Mouse (Mus musculus): ENCODE results near the gene Man1c1. TPM values are rescaled to one million over a fixed set of nuclear protein-coding genes. Genes with fewer than 3 reads are reported as not detected.

The Man1c1 gene
- polyA plus RNA-seq, 1 experiment from 2014 or later: 1.9 TPM

GRCm38 (mm10) chr4:134745900-134746661 lies 42.0 kb upstream of the Man1c1 start:
- DNase-seq (ENCODE audit: low spot score) (no peak), ATAC-seq (replicated peaks; ENCODE audit: insufficient number of reproducible peaks, low FRiP score, low TSS enrichment, low read depth) (no peak)
- H3K4me1 ChIP-seq (ENCODE audit: control insufficient read depth, insufficient read depth, low read length): peaks cover 2% of the 10 kb centered on the region
- H3K27ac ChIP-seq (replicated peaks; ENCODE audit: low read depth, low read length): no peak overlapping the region
- no peak overlapping the region for H3K9ac ChIP-seq (replicated peaks; ENCODE audit: low read length)
- no peaks in the 10 kb centered on the region for H3K9me3 ChIP-seq (replicated peaks; ENCODE audit: control insufficient read depth, low read length)
- no peak overlapping the region for H3K4me3 ChIP-seq (ENCODE audit: low read depth, low read length)
- H3K36me3 ChIP-seq (replicated peaks; ENCODE audit: control insufficient read depth, insufficient read depth, low read depth, low read length): no peaks in the 10 kb centered on the region
- H3K27me3 ChIP-seq (ENCODE audit: control insufficient read depth, insufficient read depth, low read length): no peaks in the 10 kb centered on the region
- no peak overlapping the region for H3K4me2 ChIP-seq (ENCODE audit: low read depth, low read length)
- WGBS: 85% methylated on average over 16 of the region's 16 CpGs

GRCm38 (mm10) chr4:134743881-134744633 lies 40.0 kb upstream of the Man1c1 start:
- 29% methylated on average over 16 of the region's 16 CpGs for WGBS
- Histone ChIP-seq H3K27me3 (ENCODE audit: control insufficient read depth, insufficient read depth, low read length) (no peaks in the 10 kb centered on the region), H3K27ac (replicated peaks; ENCODE audit: low read depth, low read length) (no peak overlapping the region; the same call in 1 of the 2 replicates)

GRCm38 (mm10) chr4:134741949-134742348 lies 37.9 kb upstream of the Man1c1 start:
- H3K36me3 ChIP-seq (replicated peaks; ENCODE audit: control insufficient read depth, insufficient read depth, low read depth, low read length): no peaks in the 10 kb centered on the region
- H3K4me3 ChIP-seq (ENCODE audit: low read depth, low read length): no peak overlapping the region
- peaks cover 5% of the 10 kb centered on the region for H3K4me1 ChIP-seq (ENCODE audit: control insufficient read depth, insufficient read depth, low read length)
- no peak overlapping the region for H3K27ac ChIP-seq (replicated peaks; ENCODE audit: low read depth, low read length)
- no peaks in the 10 kb centered on the region for H3K9me3 ChIP-seq (replicated peaks; ENCODE audit: control insufficient read depth, low read length)
- DNase-seq (ENCODE audit: low spot score) (no peak), ATAC-seq (replicated peaks; ENCODE audit: insufficient number of reproducible peaks, low FRiP score, low TSS enrichment, low read depth) (no peak)
- no peak overlapping the region for H3K4me2 ChIP-seq (ENCODE audit: low read depth, low read length)
- H3K27me3 ChIP-seq (ENCODE audit: control insufficient read depth, insufficient read depth, low read length): no peaks in the 10 kb centered on the region
- H3K9ac ChIP-seq (replicated peaks; ENCODE audit: low read length): no peak overlapping the region
- WGBS: 81% methylated on average over 8 of the region's 8 CpGs

More at GRCm38 (mm10) chr4:134743881-134744633, 40.0 kb upstream of the Man1c1 start:
- no peak for ATAC-seq (replicated peaks; ENCODE audit: insufficient number of reproducible peaks, low FRiP score, low TSS enrichment, low read depth)
- H3K9me3 ChIP-seq (replicated peaks; ENCODE audit: control insufficient read depth, low read length): no peaks in the 10 kb centered on the region
- peaks cover 2% of the 10 kb centered on the region for H3K4me1 ChIP-seq (ENCODE audit: control insufficient read depth, insufficient read depth, low read length)
- DNase-seq (ENCODE audit: low spot score): peak; percentile 49
- H3K4me3 ChIP-seq (ENCODE audit: low read depth, low read length): no peak overlapping the region
- H3K9ac ChIP-seq (replicated peaks; ENCODE audit: low read length): no peak overlapping the region
- H3K4me2 ChIP-seq (ENCODE audit: low read depth, low read length): no peak overlapping the region
- no peaks in the 10 kb centered on the region for H3K36me3 ChIP-seq (replicated peaks; ENCODE audit: control insufficient read depth, insufficient read depth, low read depth, low read length)

- Histone ChIP-seq H3K4me3 (ENCODE audit: low read depth, low read length) (no peak overlapping the region), H3K4me2 (ENCODE audit: low read depth, low read length) (no peak overlapping the region), H3K27ac (replicated peaks; ENCODE audit: low read depth, low read length) (no peak overlapping the region), H3K27me3 (ENCODE audit: control insufficient read depth, insufficient read depth, low read length) (no peaks in the 10 kb centered on the region), H3K9me3 (replicated peaks; ENCODE audit: control insufficient read depth, low read length) (no peaks in the 10 kb centered on the region), H3K4me1 (ENCODE audit: control insufficient read depth, insufficient read depth, low read length) (peaks cover 5% of the 10 kb centered on the region), H3K9ac (replicated peaks; ENCODE audit: low read length) (no peak overlapping the region), H3K36me3 (replicated peaks; ENCODE audit: control insufficient read depth, insufficient read depth, low read depth, low read length) (no peaks in the 10 kb centered on the region)
- ATAC-seq (replicated peaks; ENCODE audit: insufficient number of reproducible peaks, low FRiP score, low TSS enrichment, low read depth) (no peak), DNase-seq (ENCODE audit: low spot score) (no peak)
- WGBS: 88% methylated on average over 4 of the region's 4 CpGs
Measured at GRCm38 (mm10) chr4:134740186-134740585, 36.1 kb upstream of the Man1c1 start.

- Histone ChIP-seq H3K9ac (replicated peaks; ENCODE audit: low read length) (no peak overlapping the region), H3K9me3 (replicated peaks; ENCODE audit: control insufficient read depth, low read length) (no peaks in the 10 kb centered on the region), H3K4me1 (ENCODE audit: control insufficient read depth, insufficient read depth, low read length) (peaks cover 5% of the 10 kb centered on the region), H3K27ac (replicated peaks; ENCODE audit: low read depth, low read length) (no peak overlapping the region), H3K36me3 (replicated peaks; ENCODE audit: control insufficient read depth, insufficient read depth, low read depth, low read length) (no peaks in the 10 kb centered on the region), H3K4me2 (ENCODE audit: low read depth, low read length) (no peak overlapping the region), H3K27me3 (ENCODE audit: control insufficient read depth, insufficient read depth, low read length) (no peaks in the 10 kb centered on the region), H3K4me3 (ENCODE audit: low read depth, low read length) (no peak overlapping the region)
- DNase-seq (ENCODE audit: low spot score): no peak
- WGBS: 83% methylated on average over 3 of the region's 3 CpGs
- no peak for ATAC-seq (replicated peaks; ENCODE audit: insufficient number of reproducible peaks, low FRiP score, low TSS enrichment, low read depth)
Measured at GRCm38 (mm10) chr4:134739530-134739929, 35.4 kb upstream of the Man1c1 start.

GRCm38 (mm10) chr4:134737365-134737910 lies 33.3 kb upstream of the Man1c1 start:
- H3K9ac ChIP-seq (replicated peaks; ENCODE audit: low read length): peak overlapping the region; percentile 6; the same call in 1 of the 2 replicates
- no peak overlapping the region for H3K27ac ChIP-seq (replicated peaks; ENCODE audit: low read depth, low read length)
- H3K4me3 ChIP-seq (ENCODE audit: low read depth, low read length): no peak overlapping the region
- no peak for ATAC-seq (replicated peaks; ENCODE audit: insufficient number of reproducible peaks, low FRiP score, low TSS enrichment, low read depth)
- DNase-seq (ENCODE audit: low spot score): no peak
- H3K27me3 ChIP-seq (ENCODE audit: control insufficient read depth, insufficient read depth, low read length): no peaks in the 10 kb centered on the region
- H3K4me1 ChIP-seq (ENCODE audit: control insufficient read depth, insufficient read depth, low read length): peaks cover 3% of the 10 kb centered on the region; the same call in 1 of the 2 replicates
- H3K9me3 ChIP-seq (replicated peaks; ENCODE audit: control insufficient read depth, low read length): no peaks in the 10 kb centered on the region
- no peak overlapping the region for H3K4me2 ChIP-seq (ENCODE audit: low read depth, low read length)
- H3K36me3 ChIP-seq (replicated peaks; ENCODE audit: control insufficient read depth, insufficient read depth, low read depth, low read length): no peaks in the 10 kb centered on the region
- WGBS: 44% methylated on average over 14 of the region's 14 CpGs

GRCm38 (mm10) chr4:134736147-134736546 lies 32.1 kb upstream of the Man1c1 start:
- Histone ChIP-seq H3K4me3 (ENCODE audit: low read depth, low read length) (no peak overlapping the region), H3K9ac (replicated peaks; ENCODE audit: low read length) (no peak overlapping the region), H3K4me2 (ENCODE audit: low read depth, low read length) (no peak overlapping the region), H3K4me1 (ENCODE audit: control insufficient read depth, insufficient read depth, low read length) (peaks cover 3% of the 10 kb centered on the region; the same call in 1 of the 2 replicates), H3K9me3 (replicated peaks; ENCODE audit: control insufficient read depth, low read length) (no peaks in the 10 kb centered on the region), H3K36me3 (replicated peaks; ENCODE audit: control insufficient read depth, insufficient read depth, low read depth, low read length) (no peaks in the 10 kb centered on the region), H3K27me3 (ENCODE audit: control insufficient read depth, insufficient read depth, low read length) (no peaks in the 10 kb centered on the region), H3K27ac (replicated peaks; ENCODE audit: low read depth, low read length) (no peak overlapping the region)
- no peak for DNase-seq (ENCODE audit: low spot score)
- no peak for ATAC-seq (replicated peaks; ENCODE audit: insufficient number of reproducible peaks, low FRiP score, low TSS enrichment, low read depth)
- 50% methylated on average over 7 of the region's 7 CpGs for WGBS

All from embryonic facial prominence, embryonic 11.5 days (tissue).